Mouse (Mus musculus) ES-E14 (cell line): Measurements from ENCODE around the gene Habp2. TPM values are rescaled to one million over a fixed set of nuclear protein-coding genes. Genes with fewer than 3 reads are reported as not detected.

ENCODE experiments used
- DNase-seq: peaks from one replicate; pipeline ENCODE4 v3.0.0-alpha.2; 2013; ENCODE audit warnings: low read depth, low spot score
- H3K27ac ChIP-seq: 2 replicates; pipeline ENCODE4 v1.5.1; 2012; ENCODE audit warnings: low read depth, mild to moderate bottlenecking, low read length, moderate library complexity, mixed read lengths; ENCODE audit not compliant: poor library complexity, insufficient read depth, severe bottlenecking
- H3K36me3 ChIP-seq: 2 replicates; pipeline ENCODE4 v1.6.1; 2012; ENCODE audit warnings: mild to moderate bottlenecking, low read length, moderate library complexity, mixed read lengths; ENCODE audit not compliant: control insufficient read depth, poor library complexity, insufficient read depth, severe bottlenecking
- H3K4me1 ChIP-seq, 2 experiments: fragments of 150-350 bp in 1 of 2; sonication (generic) in 1 of 2; 2 replicates each; pipeline ENCODE4 v1.6.1; 2012; ENCODE audit warnings: low read length in 2 of 2, mild to moderate bottlenecking in 1 of 2, mixed read lengths in 1 of 2; ENCODE audit not compliant: control insufficient read depth in 2 of 2, insufficient read depth in 2 of 2, poor library complexity in 1 of 2
- H3K4me3 ChIP-seq, 2 experiments: fragments of 150-350 bp in 1 of 2; sonication (generic) in 1 of 2; 2 replicates each; pipeline ENCODE4 v1.5.1; 2012; ENCODE audit warnings: low read length in 2 of 2, low read depth in 1 of 2, mild to moderate bottlenecking in 1 of 2, mixed read lengths in 1 of 2; ENCODE audit not compliant: insufficient read depth in 1 of 2, poor library complexity in 1 of 2, severe bottlenecking in 1 of 2
- H3K9ac ChIP-seq: 2 replicates; pipeline ENCODE4 v1.6.1; 2012; ENCODE audit warnings: low read depth, mild to moderate bottlenecking, low read length, mixed read lengths; ENCODE audit not compliant: poor library complexity, insufficient read depth, severe bottlenecking
- H3K9me3 ChIP-seq: fragments of 150-350 bp; sonication (generic); 2 replicates; pipeline ENCODE4 v1.6.1; 2012; ENCODE audit warnings: low read depth, mild to moderate bottlenecking, low read length; ENCODE audit not compliant: control insufficient read depth, insufficient read depth
- CHD2 ChIP-seq: IDR thresholded peaks from 2 replicates; pipeline ENCODE4 v1.6.1; 2014; ENCODE audit warnings: mild to moderate bottlenecking, low read depth, low read length, inconsistent platforms
- HCFC1 ChIP-seq: IDR thresholded peaks from 2 replicates; pipeline ENCODE4 v1.6.1; 2012; ENCODE audit warnings: low read length, inconsistent platforms, borderline replicate concordance; ENCODE audit not compliant: insufficient read depth
- MAFK ChIP-seq: IDR thresholded peaks from 2 replicates; pipeline ENCODE4 v1.6.1; 2014; ENCODE audit warnings: mild to moderate bottlenecking, low read depth, low read length, inconsistent platforms; ENCODE audit not compliant: insufficient read depth
- ZC3H11A ChIP-seq: IDR thresholded peaks from 2 replicates; pipeline ENCODE4 v1.6.1; 2012; ENCODE audit warnings: low read depth, mild to moderate bottlenecking, inconsistent platforms, low read length, borderline replicate concordance
- ZNF384 ChIP-seq: IDR thresholded peaks from 2 replicates; pipeline ENCODE4 v1.6.1; 2012; ENCODE audit warnings: low read depth, low read length, inconsistent platforms
- in situ Hi-C, 2 experiments: fragments of 600-800 bp; cut with MboI; formaldehyde crosslinking; loops; one replicate each; pipeline ENCODE4 v1.15.1; 2025; ENCODE audit warnings: low sequenced_read_pairs in 2 of 2, inconsistent platforms in 1 of 2; ENCODE audit not compliant: unreplicated experiment in 2 of 2
- total RNA-seq: library from RNA; depleted of rRNA; stranded (reverse); fragments of 300-350 nt; gene quantifications from 2 replicates; pipeline ENCODE4 v1.2.3, GENCODE M21; 2012

The Habp2 gene
- total RNA-seq, 1 experiment: 1.6 TPM

- no peak overlapping the region for H3K4me3 ChIP-seq
- no peak for DNase-seq
- H3K4me1 ChIP-seq: peaks cover 0 to 2% of the 10 kb centered on the region in 2 experiments; a peak in 1 of 4 replicates
- no peaks in the 10 kb centered on the region for H3K9me3 ChIP-seq
- no peaks in the 10 kb centered on the region for H3K36me3 ChIP-seq
- in situ Hi-C loops: no loop called here
- TF ChIP-seq CHD2 (no peak), HCFC1 (no peak), ZNF384 (no peak), MAFK (no peak), ZC3H11A (no peak)
- no peak overlapping the region for H3K27ac ChIP-seq
- no peak overlapping the region for H3K9ac ChIP-seq
Observed at GRCm38 (mm10) chr19:56291898-56292297, 5.0 kb downstream of the Habp2 start.

GRCm38 (mm10) chr19:56292335-56292734 is 5.4 kb downstream of the Habp2 start:
- TF ChIP-seq CHD2 (no peak), ZC3H11A (no peak), HCFC1 (no peak), ZNF384 (no peak), MAFK (no peak)
- Histone ChIP-seq H3K36me3 (no peaks in the 10 kb centered on the region), H3K27ac (no peak overlapping the region), H3K9me3 (no peaks in the 10 kb centered on the region), H3K9ac (no peak overlapping the region), H3K4me3 (no peak overlapping the region), H3K4me1 (peaks cover 0 to 2% of the 10 kb centered on the region in 2 experiments; a peak in 1 of 4 replicates)
- in situ Hi-C loops: no loop called here
- DNase-seq: peak; percentile 9

- Histone ChIP-seq H3K9me3 (no peaks in the 10 kb centered on the region), H3K4me1 (peaks cover 0 to 2% of the 10 kb centered on the region in 2 experiments; a peak in 1 of 4 replicates), H3K9ac (no peak overlapping the region), H3K4me3 (no peak overlapping the region), H3K27ac (no peak overlapping the region), H3K36me3 (no peaks in the 10 kb centered on the region)
- DNase-seq: peak; percentile 47
- in situ Hi-C loops: no loop called here
- no peak for TF ChIP-seq ZC3H11A
- TF ChIP-seq MAFK: no peak
- TF ChIP-seq ZNF384: no peak
- TF ChIP-seq CHD2: no peak
- TF ChIP-seq HCFC1: no peak
Observed at GRCm38 (mm10) chr19:56294654-56295399, 7.9 kb downstream of the Habp2 start.

- Histone ChIP-seq H3K9me3 (no peaks in the 10 kb centered on the region), H3K27ac (no peak overlapping the region), H3K36me3 (no peaks in the 10 kb centered on the region), H3K4me1 (peaks cover 0 to 2% of the 10 kb centered on the region in 2 experiments; a peak in 1 of 4 replicates), H3K9ac (no peak overlapping the region), H3K4me3 (no peak overlapping the region)
- DNase-seq: no peak
- in situ Hi-C loops: no loop called here
- no peak for TF ChIP-seq ZNF384
Observed at GRCm38 (mm10) chr19:56296668-56297067, 9.7 kb downstream of the Habp2 start.
